Mouse (Mus musculus) spleen, adult 2 months (tissue): ENCODE results near the gene Nek8. TPM values are rescaled to one million over a fixed set of nuclear protein-coding genes. Genes with fewer than 3 reads are reported as not detected.
"Not testable (repeated sequence)": the region's sequence is repeated elsewhere in the genome, so short reads cannot be mapped to it uniquely, and the experiment has no call there.

ENCODE experiments used
- DNase-seq, 2 experiments: peaks; one replicate each; pipeline versions ENCODE4 v3.0.0 to v3.0.0-alpha.2; 2012 to 2021; ENCODE audit warnings: low spot score in 2 of 2, low read depth in 1 of 2
- H3K27ac ChIP-seq: fragments of 200-500 bp; 2 replicates; pipeline ENCODE4 v1.5.1; 2012; ENCODE audit warnings: low read length, inconsistent platforms; ENCODE audit not compliant: insufficient read depth
- H3K27me3 ChIP-seq: fragments of 200-500 bp; 2 replicates; pipeline ENCODE4 v1.6.1; 2012; ENCODE audit warnings: mild to moderate bottlenecking, moderate library complexity, low read length, inconsistent platforms; ENCODE audit not compliant: control insufficient read depth, insufficient read depth
- H3K36me3 ChIP-seq: fragments of 200-500 bp; 2 replicates; pipeline ENCODE4 v1.6.1; 2012; ENCODE audit warnings: mild to moderate bottlenecking, low read length, inconsistent platforms; ENCODE audit not compliant: control insufficient read depth, insufficient read depth
- H3K4me1 ChIP-seq: fragments of 200-500 bp; 2 replicates; pipeline ENCODE4 v1.6.1; 2011; ENCODE audit warnings: inconsistent platforms; ENCODE audit not compliant: control insufficient read depth, insufficient read depth, insufficient read length
- H3K4me3 ChIP-seq: fragments of 200-500 bp; 2 replicates; pipeline ENCODE4 v1.5.1; 2011; ENCODE audit warnings: mild to moderate bottlenecking, inconsistent platforms; ENCODE audit not compliant: insufficient read depth, insufficient read length; ENCODE audit errors: extremely low read depth
- CTCF ChIP-seq: fragments of 200-500 bp; IDR thresholded peaks from 2 replicates; pipeline ENCODE4 v1.5.1; 2011; ENCODE audit warnings: mild to moderate bottlenecking, inconsistent platforms; ENCODE audit not compliant: insufficient read depth, insufficient read length, insufficient replicate concordance; ENCODE audit errors: extremely low read depth
- POLR2A ChIP-seq: fragments of 200-500 bp; IDR thresholded peaks from 2 replicates; pipeline ENCODE4 v1.6.1; 2011; ENCODE audit warnings: low read depth, low read length, inconsistent platforms
- WGBS: fragments of 180-500 bp; shearing (Covaris S2); methylation state at CpG from one replicate; pipeline ENCODE4 v1.1.7; 2018; 5-methylcytosine and 5-hydroxymethylcytosine counted together
- polyA plus RNA-seq: library from polyadenylated mRNA; depleted of rRNA; stranded (reverse); fragments of >200 nt; gene quantifications from 2 replicates; pipeline ENCODE4 v1.2.3, GENCODE M21; 2012

The Nek8 gene
- polyA plus RNA-seq, 1 experiment: 17.6 TPM

DNA sequence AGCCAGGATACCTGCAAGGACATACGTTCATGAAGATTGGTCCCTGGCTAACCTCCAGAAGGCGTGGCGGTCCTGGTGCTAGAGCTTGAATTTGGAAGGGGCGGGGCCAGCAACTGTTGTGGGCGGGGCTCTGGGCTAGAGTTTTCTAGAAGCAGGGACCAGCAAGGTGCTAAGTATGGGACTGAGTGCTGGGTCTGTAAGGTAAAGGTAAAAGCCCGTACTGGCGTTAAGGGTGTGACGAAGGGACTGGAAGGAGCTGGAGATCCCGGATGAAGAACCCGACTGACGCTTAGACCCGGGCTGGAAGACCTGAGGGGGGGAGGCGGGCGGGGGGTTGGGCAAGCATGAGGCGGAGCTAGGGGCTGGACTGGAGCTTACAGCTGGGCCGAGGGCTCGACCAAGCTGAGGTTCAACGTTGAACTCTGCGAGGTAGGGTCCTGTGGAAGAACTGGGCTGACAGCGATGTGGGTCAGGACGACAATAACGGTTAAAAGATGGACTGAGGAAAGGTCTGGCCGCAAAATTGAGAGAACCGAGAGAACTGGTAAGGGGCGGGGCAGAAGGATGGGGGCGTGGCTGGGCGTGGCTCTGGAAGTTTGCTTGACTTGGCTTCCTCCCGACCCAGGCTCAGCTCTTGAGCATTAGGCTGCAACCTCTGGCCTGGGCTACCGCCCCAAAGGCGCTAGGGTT, 18.1 kb upstream of the Nek8 start:
- Histone ChIP-seq H3K36me3 (no peaks in the 10 kb centered on the region), H3K4me1 (peaks cover 4% of the 10 kb centered on the region; the same call in 1 of the 2 replicates), H3K4me3 (peak overlapping the region; percentile 55), H3K27ac (peak overlapping the region; percentile 28; the same call in 1 of the 2 replicates), H3K27me3 (0 out of 2 replicates have a peak, but pooled peaks cover 2% of the 10 kb centered on the region)
- peak in 1 of 2 experiments; percentile 66 for DNase-seq
- TF ChIP-seq CTCF (no peak), POLR2A (no peak)
- 3% methylated on average over 29 of the region's 30 CpGs for WGBS

DNA sequence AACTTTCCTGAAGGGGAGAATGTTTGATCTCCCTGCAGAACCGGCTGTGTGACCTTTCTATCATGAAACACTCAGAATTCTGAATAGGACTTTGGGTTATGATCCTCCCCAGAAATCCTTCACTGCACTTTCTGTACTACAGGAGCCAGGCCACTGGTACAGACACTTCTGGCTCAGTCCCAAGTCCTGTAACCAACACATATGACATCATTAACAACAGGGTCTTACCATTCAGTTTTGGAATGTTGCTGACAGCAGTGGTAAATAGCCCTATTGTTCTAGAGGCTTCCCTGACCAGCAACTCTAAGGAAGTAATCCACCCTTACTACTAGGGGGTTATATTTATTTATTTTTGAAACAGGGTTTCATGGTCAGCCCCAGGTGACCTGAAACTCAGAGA, 16.6 kb upstream of the Nek8 start, which contains the start of gene Proca1:
TSS of gene Proca1 (plus strand) at position 280 of the 400 bp plus-strand sequence.
- H3K4me3 ChIP-seq: no peak within 1 kb of the TSS
- TF ChIP-seq CTCF (no peak), POLR2A (no peak)
- H3K4me1 ChIP-seq: peaks cover 12% of the 10 kb centered on the region
- 64% methylated on average over 1 of the region's 1 CpGs for WGBS
- no peak within 1 kb of the TSS for H3K27ac ChIP-seq
- peaks cover 17% of the 10 kb centered on the region for H3K27me3 ChIP-seq
- no peak for DNase-seq
- no peaks in the 10 kb centered on the region for H3K36me3 ChIP-seq

DNA sequence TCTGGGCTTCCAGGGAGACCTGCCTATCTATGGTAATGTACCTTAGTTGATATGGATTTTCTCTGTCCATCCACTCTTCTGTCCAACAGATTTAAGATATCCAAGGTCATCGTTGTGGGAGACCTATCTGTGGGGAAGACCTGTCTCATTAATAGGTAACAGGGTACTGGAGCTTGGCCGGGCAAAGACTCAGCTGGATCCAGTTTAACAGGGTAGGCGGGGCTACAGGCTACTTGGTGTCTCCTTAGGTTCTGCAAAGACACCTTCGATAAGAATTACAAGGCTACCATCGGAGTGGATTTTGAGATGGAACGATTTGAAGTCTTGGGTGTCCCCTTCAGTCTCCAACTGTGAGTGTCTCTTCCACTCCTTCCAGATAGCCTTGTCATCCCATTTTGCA, 13.6 kb upstream of the Nek8 start:
- TF ChIP-seq POLR2A (no peak), CTCF (no peak)
- 79% methylated on average over 6 of the region's 6 CpGs for WGBS
- Histone ChIP-seq H3K27ac (no peak overlapping the region), H3K4me1 (peaks cover 12% of the 10 kb centered on the region), H3K4me3 (no peak overlapping the region), H3K27me3 (peaks cover 20% of the 10 kb centered on the region), H3K36me3 (no peaks in the 10 kb centered on the region)
- no peak for DNase-seq

DNA sequence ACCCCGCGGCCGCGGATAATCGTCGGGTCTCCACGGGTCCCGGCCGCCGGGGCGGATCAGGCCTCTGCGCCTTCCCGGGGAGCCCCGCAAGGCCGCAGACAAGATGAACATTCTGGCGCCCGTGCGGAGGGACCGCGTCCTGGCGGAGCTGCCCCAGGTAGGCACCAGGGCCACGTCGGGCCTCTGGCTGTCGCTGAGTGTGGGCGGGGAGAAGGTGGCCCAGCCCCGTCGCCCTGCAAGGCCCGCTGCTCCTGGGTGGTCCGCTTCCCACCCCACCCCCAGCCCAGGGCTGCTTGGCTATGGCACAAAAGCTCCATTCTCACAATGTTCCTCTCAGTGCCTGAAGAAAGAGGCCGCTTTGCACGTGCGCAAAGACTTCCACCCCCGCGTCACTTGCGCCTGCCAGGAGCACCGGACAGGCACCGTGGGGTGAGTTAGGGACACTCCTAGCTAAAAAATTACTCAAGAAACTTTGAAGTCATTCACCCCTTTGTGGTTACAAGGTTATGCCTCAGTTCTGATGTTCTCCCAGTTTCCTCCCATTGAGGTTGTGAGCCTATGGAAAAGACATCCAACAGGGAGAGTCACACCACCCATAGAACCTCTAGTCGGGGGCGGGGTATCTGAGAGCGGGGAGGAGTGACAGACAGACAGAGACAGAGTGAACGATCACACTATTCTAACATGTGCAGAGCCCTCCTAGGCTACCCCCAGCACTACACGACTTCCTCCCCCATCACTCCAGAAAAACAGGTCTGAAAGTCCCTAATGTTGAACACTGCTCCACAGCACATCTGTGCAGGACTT, 13.0 kb upstream of the Nek8 start:
- Histone ChIP-seq H3K36me3 (no peaks in the 10 kb centered on the region), H3K27me3 (peaks cover 20% of the 10 kb centered on the region), H3K4me3 (peak overlapping the region; percentile 48; the same call in 1 of the 2 replicates), H3K4me1 (peaks cover 10% of the 10 kb centered on the region), H3K27ac (no peak overlapping the region)
- no peak for TF ChIP-seq POLR2A
- no peak for TF ChIP-seq CTCF
- 5% methylated on average over 42 of the region's 42 CpGs for WGBS
- no peak for DNase-seq

DNA sequence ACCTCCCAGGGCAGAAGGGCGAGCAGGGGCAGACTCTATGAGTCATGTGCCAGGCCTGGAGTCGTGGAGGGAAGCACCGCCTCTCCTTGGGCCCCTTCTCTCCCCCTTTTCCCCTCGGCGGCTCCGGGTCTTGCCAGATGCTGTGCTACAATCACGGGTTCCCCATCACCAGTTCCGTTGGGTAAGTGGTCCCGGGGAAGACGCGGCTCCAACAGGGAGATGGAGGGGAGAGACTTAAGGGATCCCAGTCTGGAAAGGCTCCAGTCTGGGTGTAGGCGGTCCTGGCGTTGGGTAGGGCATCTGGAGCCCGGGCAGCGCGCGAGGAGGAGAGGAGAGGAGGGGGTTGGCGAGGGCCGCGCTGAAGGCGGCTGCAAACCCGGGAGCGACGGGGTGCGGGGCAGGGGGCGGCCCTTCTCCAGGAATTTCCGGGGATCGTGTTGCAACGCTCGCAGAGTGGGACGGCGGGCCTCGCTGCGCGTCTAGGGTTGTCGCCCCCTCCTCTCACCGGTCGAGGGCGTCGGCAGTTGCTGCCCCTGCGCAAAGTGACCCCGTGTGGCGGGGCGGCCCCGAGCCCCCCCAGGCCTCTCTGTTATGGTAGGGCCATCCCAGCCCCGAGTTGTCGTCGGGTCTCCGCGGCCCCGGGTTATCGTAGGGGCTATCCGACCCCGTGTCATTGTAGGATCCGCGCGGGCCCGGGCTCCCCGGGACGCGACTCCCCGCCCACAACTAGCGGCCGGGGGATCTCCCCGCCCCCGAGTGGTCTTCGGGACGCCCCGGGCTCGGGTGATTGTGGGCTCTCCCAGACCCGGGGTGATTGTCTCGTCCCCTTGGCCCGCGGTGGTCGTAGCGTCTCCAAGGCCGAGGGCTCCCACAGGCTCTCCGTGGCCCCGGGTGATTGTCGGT, 12.1 kb upstream of the Nek8 start, which contains the start of gene Rab34:
TSS of gene Rab34 (plus strand) at position 100 of the 903 bp plus-strand sequence.
- Histone ChIP-seq H3K4me1 (peaks cover 10% of the 10 kb centered on the region), H3K4me3 (peak within 1 kb of the TSS; percentile 48), H3K36me3 (no peaks in the 10 kb centered on the region), H3K27me3 (peaks cover 20% of the 10 kb centered on the region), H3K27ac (peak within 1 kb of the TSS; percentile 9; the same call in 1 of the 2 replicates)
- WGBS: 1% methylated on average over 80 of the region's 80 CpGs
- DNase-seq: no peak
- TF ChIP-seq POLR2A: no peak
- TF ChIP-seq CTCF: no peak

DNA sequence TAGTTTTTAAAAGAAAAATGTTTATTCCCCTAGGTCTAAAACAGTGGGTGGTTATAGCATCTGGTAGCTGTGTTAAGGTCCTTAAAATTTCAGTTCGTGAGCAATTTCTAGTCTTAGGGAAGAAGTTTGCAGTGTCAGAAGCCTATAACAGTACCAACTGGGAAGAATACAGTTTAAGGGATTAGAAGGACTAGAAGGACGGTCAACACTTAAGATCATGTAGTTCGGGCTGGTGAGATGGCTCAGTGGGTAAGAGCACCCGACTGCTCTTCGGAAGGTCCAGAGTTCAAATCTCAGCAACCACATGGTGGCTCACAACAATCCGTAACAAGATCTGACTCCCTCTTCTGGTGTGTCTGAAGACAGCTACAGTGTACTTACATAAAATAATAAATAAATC, 8.2 kb upstream of the Nek8 start:
- H3K4me1 ChIP-seq, DNase-seq, H3K27ac ChIP-seq, H3K4me3 ChIP-seq: not testable (repeated sequence)
- 90% methylated on average over 6 of the region's 6 CpGs for WGBS
- H3K36me3 ChIP-seq: peaks cover 16% of the 10 kb centered on the region
- peaks cover 18% of the 10 kb centered on the region for H3K27me3 ChIP-seq
